Comparison of ENCODE assay signal across 13 mouse cellular contexts in genomic region chr15:86088266-86088790, GRCm38 (mm10). TPM values are rescaled to one million over a fixed set of nuclear protein-coding genes. Genes with fewer than 3 reads are reported as not detected.
DNase-seq lines count a peak whose midpoint lies in the region; ATAC-seq and TF ChIP-seq lines count a peak whose summit lies in the region.
"Had no signal": no experiment of that assay in that cellular context is flagged by ENCODE, and none has a peak within 500 bp of the region (broad histone marks: within the 10 kb centered on the region; RNA-seq: fewer than 3 reads in every experiment).

No protein-coding gene starts in this region.

- intact Hi-C loops in heart, postnatal 25 days (cut with DNase I), result no loop called here

- no peak for ATAC-seq in liver, embryonic 13.5 days (ENCODE audit: low read depth)
- ATAC-seq in stomach, embryonic 15.5 days (ENCODE audit: insufficient read depth, low FRiP score, low read depth), result no peak

- H3K9me3 ChIP-seq in heart, embryonic 10.5 days, result no peaks in the 10 kb centered on the region
- H3K9me3 ChIP-seq in liver, embryonic 13.5 days (replicated peaks), result no peaks in the 10 kb centered on the region
- no peaks in the 10 kb centered on the region for H3K9me3 ChIP-seq in midbrain, embryonic 10.5 days (replicated peaks)
- no peaks in the 10 kb centered on the region for H3K9me3 ChIP-seq in stomach, embryonic 15.5 days
- H3K9me3 ChIP-seq: limb, embryonic 15.5 days; neural tube, embryonic 12.5 days had no signal

- 84% methylated on average over 11 of the region's 11 CpGs for WGBS in heart, embryonic 10.5 days
- WGBS in liver, embryonic 13.5 days (ENCODE audit: insufficient replicate concordance), result 81% methylated on average over 11 of the region's 11 CpGs
- WGBS in midbrain, embryonic 10.5 days, result 90% methylated on average over 11 of the region's 11 CpGs
- WGBS in stomach, embryonic 15.5 days, result 86% methylated on average over 11 of the region's 11 CpGs
- WGBS in thymus, adult 2 months, result 85% methylated on average over 11 of the region's 11 CpGs

- no peak for TF ChIP-seq POLR2A in thymus, adult 2 months (IDR thresholded peaks at IDR 0.05; ENCODE audit: control insufficient read depth, extremely low read depth, insufficient read depth, low read length, poor library complexity)

- no peak overlapping the region for H3K4me2 ChIP-seq in liver, embryonic 13.5 days
- no peak overlapping the region for H3K4me2 ChIP-seq in stomach, embryonic 15.5 days
- H3K4me2 ChIP-seq: limb, embryonic 15.5 days; neural tube, embryonic 12.5 days had no signal

- no peak overlapping the region for H3K4me3 ChIP-seq in heart, embryonic 10.5 days
- no peak overlapping the region for H3K4me3 ChIP-seq in liver, embryonic 13.5 days (replicated peaks)
- H3K4me3 ChIP-seq in midbrain, embryonic 10.5 days, result no peak overlapping the region
- H3K4me3 ChIP-seq in stomach, embryonic 15.5 days (replicated peaks), result no peak overlapping the region
- no peak overlapping the region for H3K4me3 ChIP-seq in thymus, adult 2 months (ENCODE audit: control insufficient read depth, insufficient read depth, low read length)
- H3K4me3 ChIP-seq: limb, embryonic 15.5 days; neural tube, embryonic 12.5 days had no signal

- H3K27me3 ChIP-seq in heart, embryonic 10.5 days (ENCODE audit: insufficient read depth, poor library complexity, severe bottlenecking), result no peaks in the 10 kb centered on the region
- no peaks in the 10 kb centered on the region for H3K27me3 ChIP-seq in liver, embryonic 13.5 days
- no peaks in the 10 kb centered on the region for H3K27me3 ChIP-seq in midbrain, embryonic 10.5 days (ENCODE audit: low read depth, poor library complexity, severe bottlenecking)
- H3K27me3 ChIP-seq in stomach, embryonic 15.5 days (replicated peaks), result no peaks in the 10 kb centered on the region
- no peaks in the 10 kb centered on the region for H3K27me3 ChIP-seq in thymus, adult 2 months (ENCODE audit: control insufficient read depth, insufficient read depth, low read length)
- H3K27me3 ChIP-seq: limb, embryonic 15.5 days; neural tube, embryonic 12.5 days had no signal

- peak overlapping the region; percentile 49; the same call in 1 of the 2 replicates for H3K27ac ChIP-seq in heart, embryonic 10.5 days
- peak overlapping the region; percentile 53; the same call in 1 of the 2 replicates for H3K27ac ChIP-seq in liver, embryonic 13.5 days
- H3K27ac ChIP-seq in midbrain, embryonic 10.5 days (replicated peaks), result peak overlapping the region; percentile 78
- H3K27ac ChIP-seq in stomach, embryonic 15.5 days, result peak overlapping the region; percentile 71; the same call in 1 of the 2 replicates
- H3K27ac ChIP-seq in thymus, adult 2 months (ENCODE audit: control insufficient read depth, insufficient read depth, low read length), result no peak overlapping the region
- H3K27ac ChIP-seq: limb, embryonic 15.5 days; neural tube, embryonic 12.5 days had no signal

- H3K36me3 ChIP-seq in heart, embryonic 10.5 days, result 0 out of 2 replicates have a peak, but pooled peaks cover 4% of the 10 kb centered on the region
- H3K36me3 ChIP-seq in liver, embryonic 13.5 days, result peaks cover 20% of the 10 kb centered on the region
- H3K36me3 ChIP-seq in midbrain, embryonic 10.5 days, result peaks cover 18% of the 10 kb centered on the region; the same call in 1 of the 2 replicates
- H3K36me3 ChIP-seq in stomach, embryonic 15.5 days, result no peaks in the 10 kb centered on the region
- H3K36me3 ChIP-seq in thymus, adult 2 months (ENCODE audit: control insufficient read depth, insufficient read depth, low read length), result no peaks in the 10 kb centered on the region
- H3K36me3 ChIP-seq: limb, embryonic 15.5 days; neural tube, embryonic 12.5 days had no signal

- no peak for DNase-seq in heart, embryonic 10.5 days (ENCODE audit: low spot score)
- no peak for DNase-seq in heart, postnatal 25 days (ENCODE audit: low spot score)
- no peak for DNase-seq in liver, embryonic 13.5 days
- DNase-seq in liver, result no peak
- no peak for DNase-seq in midbrain, embryonic 10.5 days (ENCODE audit: low spot score)
- no peak for DNase-seq in thymus, adult 2 months
- no peak for DNase-seq in frontal cortex, postnatal 25 days (ENCODE audit: low spot score in 2 of 2)
- DNase-seq: adrenal gland, postnatal 14 days; cerebellum, adult 18-20 months; kidney, adult 18-20 months had no signal

- peaks cover 67% of the 10 kb centered on the region for H3K4me1 ChIP-seq in heart, embryonic 10.5 days
- H3K4me1 ChIP-seq in liver, embryonic 13.5 days (replicated peaks), result peaks cover 88% of the 10 kb centered on the region
- H3K4me1 ChIP-seq in midbrain, embryonic 10.5 days, result peaks cover 77% of the 10 kb centered on the region
- H3K4me1 ChIP-seq in stomach, embryonic 15.5 days, result peaks cover 84% of the 10 kb centered on the region
- peaks cover 12% of the 10 kb centered on the region for H3K4me1 ChIP-seq in thymus, adult 2 months (replicated peaks; ENCODE audit: control insufficient read depth, insufficient read depth, low read length)

- no peak for TF ChIP-seq CTCF in thymus, adult 2 months (IDR thresholded peaks at IDR 0.05; ENCODE audit: borderline replicate concordance, control insufficient read depth, extremely low read depth, insufficient read depth, low read length, poor library complexity)

- H3K9ac ChIP-seq in liver, embryonic 13.5 days, result no peak overlapping the region
- H3K9ac ChIP-seq in stomach, embryonic 15.5 days, result no peak overlapping the region
- H3K9ac ChIP-seq: limb, embryonic 15.5 days had no signal

RNA-seq across cellular contexts. Expression of gene Gramd4, which starts 30.8 kb away (rescaled TPM):
- polyA plus RNA-seq in heart, embryonic 10.5 days (2016; fragmentation: Nextera tagmentation; extraction: Ambion mirVana), result 9.6 and 11.6 TPM in 2 replicates
- 10 to 100 TPM; 30.4 to 34.7 TPM for total RNA-seq in heart, postnatal 25 days (2021)
- polyA plus RNA-seq in liver, embryonic 13.5 days (2015; fragmentation: Nextera tagmentation; extraction: Ambion mirVana), result 6.8 and 7.0 TPM in 2 replicates
- polyA plus RNA-seq in midbrain, embryonic 10.5 days (2016; fragmentation: Nextera tagmentation; extraction: Ambion mirVana), result 14.3 and 16.7 TPM in 2 replicates
- polyA plus RNA-seq in stomach, embryonic 15.5 days (2015; fragmentation: Nextera tagmentation; extraction: Ambion mirVana), result 13.8 and 15.2 TPM in 2 replicates
- polyA plus RNA-seq in thymus, adult 2 months (2012; rRNA removed), result 35.1 and 37.1 TPM in 2 replicates

RNA-seq across cellular contexts. Expression of gene Celsr1, which starts 54.8 kb away (rescaled TPM):
- 1.3 and 2.3 TPM in 2 replicates for polyA plus RNA-seq in heart, embryonic 10.5 days (2016; fragmentation: Nextera tagmentation; extraction: Ambion mirVana)
- 1 to 10 TPM; 6.6 to 7.2 TPM for total RNA-seq in heart, postnatal 25 days (2021)
- 0.06 and 0.20 TPM in 2 replicates for polyA plus RNA-seq in liver, embryonic 13.5 days (2015; fragmentation: Nextera tagmentation; extraction: Ambion mirVana)
- polyA plus RNA-seq in midbrain, embryonic 10.5 days (2016; fragmentation: Nextera tagmentation; extraction: Ambion mirVana), result 3.4 and 3.6 TPM in 2 replicates
- polyA plus RNA-seq in stomach, embryonic 15.5 days (2015; fragmentation: Nextera tagmentation; extraction: Ambion mirVana), result 3.1 and 3.2 TPM in 2 replicates
- polyA plus RNA-seq in thymus, adult 2 months (2012; rRNA removed), result 40.0 and 47.8 TPM in 2 replicates
